Mouse (Mus musculus) midbrain, embryonic 15.5 days (tissue): ENCODE measurements around the gene Tecpr2. TPM values are rescaled to one million over a fixed set of nuclear protein-coding genes. Genes with fewer than 3 reads are reported as not detected.

Experiments
- ATAC-seq: fragments of 200-750 bp; cut with Nextera tagmentation; replicated peaks from 2 replicates; pipeline ENCODE4 v1.8.0; 2017; ENCODE audit warnings: moderate TSS enrichment
- H3K27ac ChIP-seq: fragments of 300-500 bp; sonication (generic); 2 replicates; pipeline ENCODE4 v1.5.1; 2015; ENCODE audit warnings: mild to moderate bottlenecking, inconsistent platforms
- H3K27me3 ChIP-seq: fragments of 300-500 bp; sonication (generic); replicated peaks from 2 replicates; pipeline ENCODE4 v1.6.1; 2015; ENCODE audit warnings: inconsistent platforms
- H3K36me3 ChIP-seq: fragments of 300-500 bp; sonication (generic); replicated peaks from 2 replicates; pipeline ENCODE4 v1.6.1; 2015; ENCODE audit warnings: inconsistent platforms
- H3K4me1 ChIP-seq: fragments of 300-500 bp; sonication (generic); 2 replicates; pipeline ENCODE4 v1.6.1; 2015; ENCODE audit warnings: inconsistent platforms
- H3K4me2 ChIP-seq: fragments of 300-500 bp; sonication (generic); 2 replicates; pipeline ENCODE4 v1.6.1; 2015; ENCODE audit warnings: inconsistent platforms, mild to moderate bottlenecking, moderate library complexity
- H3K4me3 ChIP-seq: fragments of 300-500 bp; sonication (generic); 2 replicates; pipeline ENCODE4 v1.5.1; 2015; ENCODE audit warnings: mild to moderate bottlenecking, inconsistent platforms
- H3K9ac ChIP-seq: fragments of 300-500 bp; sonication (generic); 2 replicates; pipeline ENCODE4 v1.6.1; 2015; ENCODE audit warnings: mild to moderate bottlenecking, inconsistent platforms
- H3K9me3 ChIP-seq: fragments of 300-500 bp; sonication (generic); 2 replicates; pipeline ENCODE4 v1.6.1; 2016; ENCODE audit warnings: inconsistent platforms
- WGBS: fragments of 180-500 bp; shearing (Covaris S2); methylation state at CpG from one replicate; pipeline ENCODE4 v1.1.7; 2015; ENCODE audit warnings: mixed read lengths; 5-methylcytosine and 5-hydroxymethylcytosine counted together
- polyA plus RNA-seq: library from polyadenylated mRNA; unstranded; fragments of >200 nt; fragmentation: Nextera tagmentation; extraction: Ambion mirVana; gene quantifications from 2 replicates; pipeline ENCODE4 v1.2.1, GENCODE M21; 2015

The Tecpr2 gene
- polyA plus RNA-seq, 1 experiment from 2014 or later, result 9.4 TPM

- WGBS, result 80% methylated on average over 9 of the region's 9 CpGs
- H3K4me1 ChIP-seq, result peaks cover 9% of the 10 kb centered on the region; the same call in 1 of the 2 replicates
- no peaks in the 10 kb centered on the region for H3K9me3 ChIP-seq
These were observed 115.1 kb downstream of the Tecpr2 start for GRCm38 (mm10) chr12:111004142-111004541.

GRCm38 (mm10) chr12:111005803-111006202 is 116.7 kb downstream of the Tecpr2 start:
- Histone ChIP-seq H3K4me2 (no peak overlapping the region), H3K9ac (no peak overlapping the region), H3K4me1 (peaks cover 13% of the 10 kb centered on the region; the same call in 1 of the 2 replicates), H3K36me3 (no peaks in the 10 kb centered on the region), H3K4me3 (no peak overlapping the region), H3K9me3 (no peaks in the 10 kb centered on the region), H3K27me3 (no peaks in the 10 kb centered on the region), H3K27ac (no peak overlapping the region)
- ATAC-seq, result no peak
- 76% methylated on average over 6 of the region's 6 CpGs for WGBS

More at GRCm38 (mm10) chr12:111004142-111004541, 115.1 kb downstream of the Tecpr2 start:
- no peak overlapping the region for H3K27ac ChIP-seq
- H3K9ac ChIP-seq, result no peak overlapping the region
- ATAC-seq, result no peak
- no peaks in the 10 kb centered on the region for H3K36me3 ChIP-seq
- H3K27me3 ChIP-seq, result no peaks in the 10 kb centered on the region
- no peak overlapping the region for H3K4me3 ChIP-seq
- no peak overlapping the region for H3K4me2 ChIP-seq

GRCm38 (mm10) chr12:111006339-111006738 is 117.3 kb downstream of the Tecpr2 start:
- Histone ChIP-seq H3K4me1 (peaks cover 13% of the 10 kb centered on the region; the same call in 1 of the 2 replicates), H3K27ac (no peak overlapping the region), H3K4me2 (no peak overlapping the region), H3K4me3 (no peak overlapping the region), H3K36me3 (no peaks in the 10 kb centered on the region), H3K9ac (no peak overlapping the region), H3K9me3 (no peaks in the 10 kb centered on the region), H3K27me3 (no peaks in the 10 kb centered on the region)
- 51% methylated on average over 5 of the region's 5 CpGs for WGBS
- no peak for ATAC-seq

DNA sequence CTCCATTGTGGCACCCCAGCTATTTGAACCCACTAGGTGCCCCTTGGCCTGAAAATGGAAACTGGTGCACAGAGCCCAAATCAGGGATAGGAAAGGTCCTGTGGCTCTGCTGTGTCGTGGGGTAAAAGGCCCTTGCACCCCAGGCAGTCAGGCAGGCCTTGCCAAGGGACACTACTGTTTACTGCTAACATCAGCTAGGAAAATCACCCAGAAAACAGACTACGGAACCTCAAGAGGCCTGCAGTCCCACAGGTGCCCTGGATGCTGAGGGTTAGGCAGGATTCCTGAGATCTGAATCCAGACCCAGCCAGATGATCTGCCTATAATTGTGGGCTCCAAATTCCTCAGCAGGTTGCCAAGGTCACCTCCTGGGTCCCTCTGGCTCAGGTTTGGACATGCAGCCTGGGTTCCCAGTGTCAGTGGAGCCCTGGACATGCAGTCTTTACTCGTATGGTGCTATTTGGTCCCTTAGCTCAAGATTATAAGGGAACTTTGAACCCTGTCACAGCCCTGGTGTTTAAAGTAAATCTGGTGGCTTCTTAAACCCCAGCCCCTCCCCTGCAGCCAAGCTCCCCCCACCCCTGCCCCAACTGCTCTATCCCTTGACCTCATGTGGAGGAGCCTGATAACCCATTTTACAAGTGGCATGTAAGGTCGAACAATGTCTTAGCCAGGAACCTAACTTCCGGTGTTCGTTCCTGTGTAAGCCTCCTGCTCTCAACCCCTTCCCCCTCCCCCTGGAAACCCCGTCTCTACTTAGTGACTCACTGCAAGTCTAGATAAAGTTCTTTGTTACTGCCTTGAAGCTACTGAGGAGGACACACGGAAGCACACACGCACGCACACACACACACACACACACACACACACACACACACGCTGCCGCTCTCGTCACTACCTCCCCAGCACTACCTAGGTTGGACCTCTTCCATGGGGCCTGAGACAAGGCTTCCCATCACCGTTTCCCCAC is 118.4 kb downstream of the Tecpr2 start:
- 82% methylated on average over 14 of the region's 14 CpGs for WGBS
- Histone ChIP-seq H3K9me3 (no peaks in the 10 kb centered on the region), H3K4me3 (no peak overlapping the region), H3K4me1 (peaks cover 13% of the 10 kb centered on the region; the same call in 1 of the 2 replicates), H3K36me3 (no peaks in the 10 kb centered on the region), H3K4me2 (no peak overlapping the region), H3K9ac (no peak overlapping the region), H3K27me3 (no peaks in the 10 kb centered on the region), H3K27ac (no peak overlapping the region)
- ATAC-seq, result no peak

DNA sequence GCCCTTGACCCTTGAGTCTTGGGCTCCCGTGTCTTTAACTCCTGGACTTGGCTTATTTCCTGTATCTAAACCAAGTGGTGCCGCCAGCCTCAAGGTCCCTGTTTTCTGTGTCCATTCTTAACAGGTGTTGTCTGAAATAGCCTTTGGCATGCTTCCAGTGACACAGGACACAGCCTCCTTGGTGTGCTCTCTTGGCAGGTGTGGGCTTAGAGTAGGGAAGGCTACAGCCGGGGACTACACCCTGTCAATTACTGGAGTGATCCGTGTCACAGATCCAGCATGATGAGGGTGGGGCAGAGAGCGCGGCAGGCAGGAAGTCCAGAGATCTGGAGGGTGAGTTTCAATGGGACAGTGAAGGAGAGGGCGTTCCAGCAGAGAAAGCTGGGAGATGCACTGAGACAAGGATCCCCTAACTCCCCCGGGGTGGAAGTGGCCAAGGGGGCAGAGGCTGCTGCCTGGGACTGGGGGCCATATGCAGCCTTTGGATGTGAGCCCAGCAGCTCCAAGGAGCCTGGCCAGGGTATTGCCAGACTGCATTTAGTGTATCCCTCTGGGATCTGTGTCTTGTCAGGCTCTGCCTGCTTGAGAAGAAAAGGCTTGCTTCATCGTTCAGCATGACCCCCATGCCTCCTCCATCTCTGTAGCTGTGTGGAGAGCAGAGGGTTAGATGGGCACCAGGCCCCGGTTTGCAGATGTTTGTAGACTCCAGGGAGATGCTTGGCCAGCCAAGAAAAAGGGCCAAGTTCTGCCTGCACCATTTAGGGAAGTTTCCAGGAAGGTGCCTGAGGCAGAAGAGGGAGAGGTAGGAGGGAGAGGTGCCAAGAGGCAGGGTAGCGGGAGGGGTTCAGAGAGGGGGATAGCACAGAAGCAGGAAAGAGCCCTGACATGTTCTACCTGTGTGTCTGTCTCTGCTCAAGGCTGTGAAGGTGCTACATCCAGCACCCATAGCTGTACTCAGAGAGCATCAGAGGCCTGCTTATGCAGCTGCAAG is 119.7 kb downstream of the Tecpr2 start:
- WGBS, result 68% methylated on average over 11 of the region's 11 CpGs
- no peak overlapping the region for H3K4me2 ChIP-seq
- H3K27ac ChIP-seq, result no peak overlapping the region
- no peaks in the 10 kb centered on the region for H3K36me3 ChIP-seq
- no peak overlapping the region for H3K9ac ChIP-seq
- peaks cover 13% of the 10 kb centered on the region; the same call in 1 of the 2 replicates for H3K4me1 ChIP-seq
- no peaks in the 10 kb centered on the region for H3K9me3 ChIP-seq
- no peak overlapping the region for H3K4me3 ChIP-seq
- H3K27me3 ChIP-seq, result no peaks in the 10 kb centered on the region
- no peak for ATAC-seq

GRCm38 (mm10) chr12:111009615-111010257 is 120.7 kb downstream of the Tecpr2 start:
- Histone ChIP-seq H3K9me3 (no peaks in the 10 kb centered on the region), H3K4me2 (no peak overlapping the region), H3K27ac (no peak overlapping the region), H3K27me3 (no peaks in the 10 kb centered on the region), H3K9ac (no peak overlapping the region), H3K36me3 (no peaks in the 10 kb centered on the region), H3K4me3 (no peak overlapping the region), H3K4me1 (peaks cover 13% of the 10 kb centered on the region; the same call in 1 of the 2 replicates)
- no peak for ATAC-seq
- 80% methylated on average over 6 of the region's 6 CpGs for WGBS

- ATAC-seq, result no peak
- 80% methylated on average over 3 of the region's 3 CpGs for WGBS
- no peaks in the 10 kb centered on the region for H3K36me3 ChIP-seq
- H3K27ac ChIP-seq, result no peak overlapping the region
- no peak overlapping the region for H3K4me2 ChIP-seq
- no peaks in the 10 kb centered on the region for H3K9me3 ChIP-seq
- no peaks in the 10 kb centered on the region for H3K4me1 ChIP-seq
- H3K4me3 ChIP-seq, result no peak overlapping the region
- H3K27me3 ChIP-seq, result no peaks in the 10 kb centered on the region
- no peak overlapping the region for H3K9ac ChIP-seq
These were observed 127.7 kb downstream of the Tecpr2 start for GRCm38 (mm10) chr12:111016807-111017206.

DNA sequence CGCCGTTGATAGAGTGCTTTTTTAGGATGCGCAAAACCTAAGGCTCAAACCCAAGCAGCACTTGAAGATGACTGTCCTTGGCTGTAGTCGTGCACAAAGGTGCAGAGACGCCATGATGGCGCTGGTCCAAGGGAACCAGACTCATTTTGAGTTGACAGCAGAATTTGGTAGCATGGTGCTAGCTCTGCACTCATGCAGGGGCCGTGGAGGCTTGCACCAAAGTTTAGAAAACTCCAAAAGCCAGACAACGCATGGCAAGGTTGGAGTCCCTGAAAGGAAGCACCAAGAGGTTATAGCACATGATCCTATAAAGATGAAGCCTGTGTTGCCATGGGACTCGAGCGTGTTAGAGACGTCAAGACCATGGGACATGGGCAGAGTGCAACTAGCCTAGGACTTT is 129.0 kb downstream of the Tecpr2 start:
- H3K27ac ChIP-seq, result no peak overlapping the region
- 89% methylated on average over 11 of the region's 11 CpGs for WGBS
- no peak overlapping the region for H3K4me3 ChIP-seq
- H3K36me3 ChIP-seq, result no peaks in the 10 kb centered on the region
- H3K9ac ChIP-seq, result no peak overlapping the region
- H3K4me1 ChIP-seq, result no peaks in the 10 kb centered on the region
- ATAC-seq, result no peak
- no peaks in the 10 kb centered on the region for H3K27me3 ChIP-seq
- no peak overlapping the region for H3K4me2 ChIP-seq
- H3K9me3 ChIP-seq, result no peaks in the 10 kb centered on the region

- Histone ChIP-seq H3K36me3 (no peaks in the 10 kb centered on the region), H3K27ac (no peak overlapping the region), H3K27me3 (no peaks in the 10 kb centered on the region), H3K9ac (no peak overlapping the region), H3K4me3 (no peak overlapping the region), H3K4me2 (no peak overlapping the region), H3K4me1 (no peaks in the 10 kb centered on the region), H3K9me3 (no peaks in the 10 kb centered on the region)
- no peak for ATAC-seq
- WGBS, result 93% methylated on average over 2 of the region's 2 CpGs
These were observed 130.0 kb downstream of the Tecpr2 start for GRCm38 (mm10) chr12:111019086-111019485.

DNA sequence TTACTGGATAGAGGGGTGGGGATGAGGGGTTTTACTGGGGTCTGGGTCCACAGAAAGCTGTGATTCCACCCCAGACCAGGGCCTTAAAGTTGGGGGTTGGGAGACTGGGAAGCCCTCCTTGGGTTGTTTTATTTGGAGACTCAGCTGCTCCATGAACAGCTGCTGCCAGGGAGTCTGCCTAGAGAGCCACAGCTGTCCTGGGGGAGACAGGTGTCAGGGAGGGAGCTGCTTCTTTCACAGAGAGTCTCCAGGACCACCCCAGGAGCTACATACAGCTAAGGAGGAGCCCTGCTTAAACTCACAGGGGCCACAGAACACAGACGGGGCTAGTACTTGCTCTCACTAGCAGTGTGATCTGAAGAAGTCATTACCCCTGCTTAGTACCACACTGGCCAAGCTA is 132.1 kb downstream of the Tecpr2 start:
- 31% methylated on average over 1 of the region's 1 CpGs for WGBS
- no peak for ATAC-seq

GRCm38 (mm10) chr12:111021577-111021976 is 132.5 kb downstream of the Tecpr2 start:
- Histone ChIP-seq H3K9ac (no peak overlapping the region), H3K4me2 (no peak overlapping the region), H3K27ac (no peak overlapping the region), H3K9me3 (no peaks in the 10 kb centered on the region), H3K27me3 (no peaks in the 10 kb centered on the region), H3K4me3 (no peak overlapping the region), H3K4me1 (no peaks in the 10 kb centered on the region), H3K36me3 (no peaks in the 10 kb centered on the region)
- 67% methylated on average over 3 of the region's 3 CpGs for WGBS
- ATAC-seq, result no peak

More for the DNA sequence above, 132.1 kb downstream of the Tecpr2 start:
- H3K9ac ChIP-seq, result no peak overlapping the region
- no peak overlapping the region for H3K27ac ChIP-seq
- no peaks in the 10 kb centered on the region for H3K9me3 ChIP-seq
- H3K36me3 ChIP-seq, result no peaks in the 10 kb centered on the region
- H3K4me2 ChIP-seq, result no peak overlapping the region
- H3K4me1 ChIP-seq, result no peaks in the 10 kb centered on the region
- no peak overlapping the region for H3K4me3 ChIP-seq
- H3K27me3 ChIP-seq, result no peaks in the 10 kb centered on the region
